Mouse (Mus musculus): ENCODE data around the gene Spag6l. TPM values are rescaled to one million over a fixed set of nuclear protein-coding genes. Genes with fewer than 3 reads are reported as not detected.

Spag6l gene
- 9.4 TPM for polyA plus RNA-seq (2014; fragmentation: Illumina TruSeq; extraction: RNeasy Lipid Tissue Mini Kit (QIAGEN cat#74804))

GRCm38 (mm10) chr16:16828757-16829615 lies at the start of gene Spag6l:
Gene Spag6l (minus strand): TSS chr16:16829456.

GRCm38 (mm10) chr16:16870617-16871331 lies 41.5 kb upstream of the Spag6l start, which contains the start of the genes Top3b and Vpreb1:
Gene Top3b (plus strand): TSS chr16:16870736.
Gene Vpreb1 (minus strand): TSS chr16:16870843.

GRCm38 (mm10) chr16:16863978-16864377 lies 34.7 kb upstream of the Spag6l start, which contains the start of gene Igll1:
Gene Igll1 (minus strand): TSS chr16:16863985.

Other genes starting within 250 kb of the Spag6l start
- 55.5 TPM for gene Fgd4, start 228.9 kb downstream of the Spag6l start, polyA plus RNA-seq (2014; fragmentation: Illumina TruSeq; extraction: RNeasy Lipid Tissue Mini Kit (QIAGEN cat#74804))
- gene Olfr19, start 153.1 kb downstream of the Spag6l start, polyA plus RNA-seq (2014; fragmentation: Illumina TruSeq; extraction: RNeasy Lipid Tissue Mini Kit (QIAGEN cat#74804)), result not detected
- gene Igll1, start 34.5 kb upstream of the Spag6l start, polyA plus RNA-seq (2014; fragmentation: Illumina TruSeq; extraction: RNeasy Lipid Tissue Mini Kit (QIAGEN cat#74804)), result not detected
- gene Top3b, start 41.3 kb upstream of the Spag6l start, polyA plus RNA-seq (2014; fragmentation: Illumina TruSeq; extraction: RNeasy Lipid Tissue Mini Kit (QIAGEN cat#74804)), result 17.3 TPM
- gene Vpreb1, start 41.4 kb upstream of the Spag6l start, polyA plus RNA-seq (2014; fragmentation: Illumina TruSeq; extraction: RNeasy Lipid Tissue Mini Kit (QIAGEN cat#74804)), result not detected
- 10.1 TPM for gene Ppm1f, start 67.0 kb upstream of the Spag6l start, polyA plus RNA-seq (2014; fragmentation: Illumina TruSeq; extraction: RNeasy Lipid Tissue Mini Kit (QIAGEN cat#74804))
- gene Mapk1, start 153.9 kb upstream of the Spag6l start, polyA plus RNA-seq (2014; fragmentation: Illumina TruSeq; extraction: RNeasy Lipid Tissue Mini Kit (QIAGEN cat#74804)), result 327 TPM
- gene Ypel1, start 240.2 kb upstream of the Spag6l start, polyA plus RNA-seq (2014; fragmentation: Illumina TruSeq; extraction: RNeasy Lipid Tissue Mini Kit (QIAGEN cat#74804)), result 8.2 TPM

All from ovary, adult 10 weeks (tissue).